Mouse (Mus musculus): ENCODE measurements around the gene Gm20503. TPM values are rescaled to one million over a fixed set of nuclear protein-coding genes. Genes with fewer than 3 reads are reported as not detected.
A peak's percentile ranks its signal among the peaks of the same experiment; 100 is the strongest.

Gm20503 gene
- 1 to 10 TPM in 1 of 4 experiments, not detected in 3; 1.4 TPM for total RNA-seq (2022)

DNA sequence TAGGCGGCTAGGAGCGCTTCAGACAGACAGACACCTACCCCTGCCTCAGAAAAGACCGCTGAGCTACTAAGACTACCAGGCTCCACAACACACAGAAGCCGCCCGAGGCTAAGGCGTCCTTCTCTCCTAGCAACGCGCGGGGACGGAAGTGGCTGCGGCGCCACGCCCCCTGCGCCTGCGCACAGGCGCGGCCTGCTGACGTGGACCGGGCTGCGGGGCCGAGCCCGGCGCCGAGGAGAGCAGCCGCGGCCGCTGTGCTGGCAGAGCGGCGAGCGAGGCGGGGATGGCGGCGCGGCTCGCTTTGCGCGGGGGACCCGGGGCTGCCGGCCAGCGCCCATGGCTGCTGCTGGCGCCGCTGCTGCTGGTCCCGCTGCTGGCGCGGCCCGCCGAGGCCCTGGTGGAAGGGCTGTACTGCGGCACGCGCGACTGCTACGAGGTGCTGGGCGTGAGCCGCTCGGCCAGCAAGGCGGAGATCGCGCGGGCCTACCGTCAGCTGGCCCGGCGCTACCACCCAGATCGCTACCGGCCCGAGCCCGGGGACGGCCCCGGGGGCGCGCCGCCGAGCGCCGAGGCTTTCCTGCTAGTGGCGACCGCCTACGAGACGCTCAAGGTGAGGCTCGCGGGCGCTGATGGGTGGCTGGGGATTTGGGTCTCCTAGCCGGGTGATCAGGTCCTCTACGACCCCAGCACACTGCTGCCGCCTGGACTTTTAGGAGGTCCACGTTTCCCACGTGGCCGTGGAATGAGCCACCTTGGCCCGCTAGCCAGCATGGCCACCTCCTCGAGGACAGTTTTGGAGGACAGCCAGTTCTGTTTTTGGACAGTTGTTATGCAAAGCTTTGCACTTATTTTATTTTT is at the start of gene Gm20503:
TSS of gene Gm20503 (plus strand) at position 263 of the 858 bp plus-strand sequence.
- peak; percentile 82 to 89 for DNase-seq (ENCODE audit: low spot score in 2 of 2)

- DNase-seq (ENCODE audit: low spot score in 2 of 2): no peak
These were observed 41.3 kb upstream of the Gm20503 start for GRCm38 (mm10) chr4:58961719-58962118.

DNA sequence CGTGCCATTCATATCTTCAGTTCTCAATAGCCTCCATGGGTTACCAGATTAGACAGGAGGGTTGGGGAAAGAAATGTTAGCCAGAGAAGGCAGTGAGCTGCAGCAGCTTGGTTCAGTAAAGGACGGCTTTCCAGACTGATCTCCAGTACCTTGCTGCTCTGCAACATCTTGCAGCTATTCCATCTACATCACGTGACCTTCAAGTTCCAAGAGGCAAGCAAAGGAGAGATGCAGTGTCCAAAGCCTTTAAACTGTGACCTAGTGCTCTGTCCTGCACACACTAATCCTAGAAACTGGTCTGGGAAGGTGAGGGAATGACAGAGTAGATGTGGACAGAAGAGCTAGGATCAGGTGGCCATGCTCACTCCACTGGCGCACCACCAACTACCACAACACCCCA is 39.7 kb upstream of the Gm20503 start:
- no peak for DNase-seq (ENCODE audit: low spot score in 2 of 2)

- no peak for DNase-seq (ENCODE audit: low spot score in 2 of 2)
These were observed 37.9 kb upstream of the Gm20503 start for GRCm38 (mm10) chr4:58965136-58965535.

GRCm38 (mm10) chr4:58970678-58971077 is 32.3 kb upstream of the Gm20503 start:
- DNase-seq (ENCODE audit: low spot score in 2 of 2): no peak

DNA sequence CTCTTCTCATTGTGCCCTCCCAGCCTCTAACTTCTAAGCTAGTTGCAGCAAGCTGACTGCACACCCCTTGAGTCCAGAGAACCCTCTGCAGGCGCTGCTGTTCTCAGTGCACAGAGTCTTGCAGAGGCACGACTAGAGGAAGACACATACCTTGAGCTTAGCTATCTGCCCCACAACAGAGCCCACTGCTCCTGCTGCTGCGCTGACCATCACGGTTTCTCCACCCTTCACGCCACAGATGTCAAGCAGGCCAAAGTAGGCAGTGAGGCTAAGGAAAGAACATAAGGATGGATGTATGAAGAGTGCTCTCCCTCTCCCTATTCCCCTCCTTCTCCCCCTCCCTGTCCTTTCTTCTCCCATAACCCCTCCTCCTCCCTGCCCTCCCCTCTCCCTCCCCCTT is 27.3 kb upstream of the Gm20503 start:
- DNase-seq (ENCODE audit: low spot score in 2 of 2): no peak

DNA sequence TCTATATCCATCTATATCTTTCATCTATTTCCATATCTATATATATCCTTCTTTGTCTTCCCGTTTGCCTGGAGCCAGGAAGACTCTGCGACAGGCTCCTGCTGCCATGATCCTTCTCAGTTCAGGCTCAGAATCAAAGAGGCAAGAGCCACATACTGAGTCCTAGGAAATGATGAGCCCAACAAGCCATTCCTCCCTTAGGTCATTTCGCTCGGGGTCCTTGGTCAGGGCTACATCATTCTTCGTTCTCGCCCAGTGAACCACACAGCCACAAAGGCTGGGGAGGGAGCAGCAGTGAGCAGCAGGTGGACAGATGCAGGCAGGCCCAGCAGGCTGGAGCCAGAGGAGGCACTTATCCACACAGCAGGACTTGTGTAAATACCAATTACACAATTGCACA is 21.6 kb upstream of the Gm20503 start:
- no peak for DNase-seq (ENCODE audit: low spot score in 2 of 2)

DNA sequence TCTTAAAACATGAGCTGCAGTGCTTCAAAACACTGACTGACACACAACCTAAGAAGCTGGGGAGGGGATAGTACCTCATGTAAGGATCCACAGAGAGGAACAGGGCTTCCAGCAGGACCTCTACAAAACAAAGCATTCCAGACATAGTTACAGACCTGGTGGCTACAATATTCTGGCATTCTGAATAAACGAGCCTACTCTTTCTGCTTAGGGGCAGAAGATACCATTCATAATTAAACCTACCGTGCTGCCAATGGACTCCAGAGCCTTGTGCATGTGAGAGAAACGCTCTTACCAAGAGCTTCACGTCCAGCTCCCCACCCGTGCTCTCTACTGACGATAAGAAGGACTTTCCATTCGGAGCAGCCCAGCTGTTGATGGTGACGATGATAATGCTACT is 20.2 kb upstream of the Gm20503 start:
- no peak for DNase-seq (ENCODE audit: low spot score in 2 of 2)

GRCm38 (mm10) chr4:58985157-58985648 is 17.8 kb upstream of the Gm20503 start:
- DNase-seq (ENCODE audit: low spot score in 2 of 2): peak; percentile 25 to 45

DNA sequence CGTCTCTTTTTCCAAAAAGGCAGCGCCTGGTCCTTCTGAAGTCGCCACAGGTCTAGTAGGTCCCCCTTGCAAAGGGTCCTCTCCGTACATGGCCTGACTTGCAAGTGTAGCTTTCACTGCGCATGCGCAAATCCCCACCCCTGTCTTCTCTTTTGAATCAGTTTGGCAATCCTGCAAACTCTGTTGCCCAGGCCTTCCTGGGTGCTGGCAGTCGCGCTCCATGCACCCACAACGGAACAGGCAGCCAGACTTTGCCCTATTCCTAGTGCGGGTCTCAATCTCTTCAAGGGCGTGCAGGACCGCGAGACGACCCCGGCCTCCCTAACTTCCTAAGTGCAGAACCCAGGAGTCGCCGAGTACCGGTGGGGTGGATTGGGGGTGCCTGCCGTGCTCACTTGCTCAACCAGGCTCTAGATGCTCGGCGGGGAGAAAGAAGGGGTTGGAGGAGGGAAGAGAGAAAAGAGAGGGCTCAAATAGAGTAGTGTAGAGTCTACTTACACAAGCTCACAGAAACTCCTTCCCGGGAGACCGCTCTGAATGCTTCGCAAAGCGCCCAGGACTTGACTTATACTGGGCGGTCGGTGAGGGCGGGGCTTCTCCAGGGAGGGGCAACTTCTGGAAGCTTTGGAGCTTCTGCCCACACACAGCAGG is 16.3 kb upstream of the Gm20503 start, which contains the start of gene Ptgr1:
TSS of gene Ptgr1 (minus strand) at position 580 of the 651 bp plus-strand sequence.
- DNase-seq (ENCODE audit: low spot score in 2 of 2): peak; percentile 51 to 70

DNA sequence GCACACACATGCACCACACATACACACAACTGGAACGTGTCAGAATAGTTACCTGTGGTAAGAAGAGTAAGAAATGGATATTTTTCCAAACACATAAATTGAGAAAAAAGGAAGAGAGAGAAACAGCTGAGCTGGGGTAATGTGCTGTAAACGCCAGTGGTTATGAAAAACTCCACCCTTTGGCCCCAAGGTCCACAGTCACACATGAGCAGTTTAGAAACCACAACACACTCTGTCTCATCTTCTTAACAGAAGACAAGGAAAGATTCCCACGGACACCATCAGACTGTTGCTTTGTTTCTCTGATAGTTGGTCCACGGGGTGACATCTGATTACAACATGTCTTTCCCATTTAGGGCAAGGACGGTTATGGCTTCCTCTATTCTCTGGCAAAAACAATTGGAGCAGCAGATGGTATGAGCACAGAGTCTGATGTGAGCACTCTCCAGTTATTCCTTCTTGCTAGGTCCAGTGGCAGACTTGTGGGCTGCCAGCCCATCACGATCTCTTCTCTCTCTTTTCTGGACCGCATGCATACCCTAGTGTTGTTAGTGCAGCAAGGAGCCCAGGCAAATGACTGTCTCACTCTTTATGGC is 13.6 kb upstream of the Gm20503 start:
- DNase-seq (ENCODE audit: low spot score in 2 of 2): no peak

DNA sequence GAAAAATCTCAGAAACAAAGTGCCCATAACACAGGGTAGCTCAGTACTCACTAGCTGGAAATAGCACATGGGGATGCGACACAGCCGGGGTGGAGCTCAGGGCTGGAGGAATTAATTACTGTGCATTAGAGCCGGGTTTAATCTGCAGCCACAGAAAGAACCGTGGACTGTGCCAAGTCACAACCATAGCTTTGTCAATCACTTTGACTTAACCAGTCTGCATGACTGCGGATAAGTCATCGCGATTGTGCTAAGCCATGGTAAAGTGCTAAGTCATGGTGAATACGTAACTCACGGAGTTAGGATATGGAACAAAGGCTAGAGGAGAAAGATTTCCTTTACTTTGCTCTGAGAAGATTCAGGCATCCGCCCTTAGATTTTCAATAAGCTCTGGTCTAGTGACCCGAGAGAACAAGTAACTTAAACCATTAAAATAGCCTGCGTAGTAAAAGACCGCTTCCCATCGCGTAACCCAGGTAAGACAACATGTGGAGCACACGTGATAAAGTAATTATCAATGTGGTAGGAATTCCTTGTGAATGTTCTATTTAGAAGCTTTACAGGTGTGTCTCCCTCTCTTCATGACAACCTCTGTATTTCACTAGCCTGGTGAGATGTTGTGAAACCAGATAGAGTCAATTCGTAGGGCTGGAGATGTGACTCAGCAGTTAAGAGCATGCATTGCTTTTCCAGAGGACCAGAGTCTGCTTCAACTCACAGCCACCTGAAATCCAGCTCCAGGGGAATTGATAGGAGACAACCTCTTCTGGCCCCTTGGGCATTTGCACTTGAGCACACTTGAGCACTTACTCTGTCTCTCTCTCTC is 12.2 kb upstream of the Gm20503 start:
- no peak for DNase-seq (ENCODE audit: low spot score in 2 of 2)

DNA sequence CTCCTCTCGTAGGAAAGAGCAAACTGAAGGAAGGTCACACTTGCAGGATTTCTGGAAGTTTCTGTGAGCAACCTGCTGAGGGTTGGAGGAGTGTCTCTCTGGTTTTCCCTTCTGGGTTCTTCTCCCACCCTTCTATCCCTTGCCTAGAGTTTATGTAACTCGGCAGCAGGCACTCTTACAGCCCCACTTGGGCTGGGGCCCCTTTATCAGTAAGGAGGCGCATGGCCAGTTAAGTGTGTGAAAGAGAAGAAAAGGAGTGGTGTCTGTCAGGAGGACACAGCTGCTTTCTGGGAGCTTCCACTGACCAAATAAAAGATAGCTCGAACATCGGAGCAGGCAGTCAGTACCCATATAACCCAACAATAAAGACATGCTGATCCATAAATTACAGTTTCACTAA is 10.8 kb upstream of the Gm20503 start:
- DNase-seq (ENCODE audit: low spot score in 2 of 2): no peak

- no peak for DNase-seq (ENCODE audit: low spot score in 2 of 2)
These were observed 8.2 kb upstream of the Gm20503 start, which contains the start of gene Dnajc25 for GRCm38 (mm10) chr4:58994762-58995161. Gene Dnajc25, plus strand, starts transcription at chr4:58995062.

GRCm38 (mm10) chr4:58995251-58995693 is 7.7 kb upstream of the Gm20503 start:
- DNase-seq (ENCODE audit: low spot score in 2 of 2): no peak

DNA sequence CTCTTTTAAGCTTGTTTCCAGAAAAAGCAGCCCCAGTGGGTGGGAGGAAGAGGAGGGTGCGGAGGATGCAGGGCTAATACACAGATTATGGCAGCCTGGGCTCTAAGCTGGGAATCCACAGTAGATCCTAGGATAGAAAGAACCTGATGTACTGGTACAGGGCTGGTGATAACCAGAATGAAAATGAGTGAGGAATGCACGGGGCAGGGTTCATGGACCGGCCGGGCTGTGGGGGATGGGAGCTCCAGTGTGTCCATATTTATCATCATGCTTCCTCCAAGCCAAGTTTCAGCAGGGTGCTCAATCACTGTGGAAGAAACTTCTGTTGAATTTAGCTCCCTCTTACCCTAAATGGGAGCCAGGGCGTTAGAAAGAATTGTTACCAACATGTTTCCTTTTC is 5.9 kb upstream of the Gm20503 start:
- DNase-seq (ENCODE audit: low spot score in 2 of 2): no peak

DNA sequence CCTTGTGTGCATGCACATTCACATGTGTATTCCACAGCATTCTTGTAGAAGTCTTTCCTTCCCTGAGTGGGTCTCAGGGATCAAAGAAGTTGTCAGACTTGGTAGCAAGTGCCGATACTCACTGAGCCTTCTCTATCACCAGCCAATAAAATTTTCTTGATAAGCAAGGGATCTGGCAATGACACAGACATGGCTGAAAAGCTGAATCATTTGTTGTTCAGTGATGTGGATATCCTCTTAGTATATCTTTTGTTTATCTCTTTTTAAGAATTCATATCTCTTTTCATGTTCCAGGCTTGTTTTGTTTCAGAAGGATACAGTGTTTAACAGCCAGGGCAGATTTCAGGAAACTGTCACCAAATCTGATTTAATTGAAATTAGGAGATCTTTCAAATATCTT is 4.3 kb upstream of the Gm20503 start:
- DNase-seq (ENCODE audit: low spot score in 2 of 2): no peak

GRCm38 (mm10) chr4:58999686-59000085 is 3.3 kb upstream of the Gm20503 start:
- DNase-seq (ENCODE audit: low spot score in 2 of 2): peak; percentile 37 to 43

DNA sequence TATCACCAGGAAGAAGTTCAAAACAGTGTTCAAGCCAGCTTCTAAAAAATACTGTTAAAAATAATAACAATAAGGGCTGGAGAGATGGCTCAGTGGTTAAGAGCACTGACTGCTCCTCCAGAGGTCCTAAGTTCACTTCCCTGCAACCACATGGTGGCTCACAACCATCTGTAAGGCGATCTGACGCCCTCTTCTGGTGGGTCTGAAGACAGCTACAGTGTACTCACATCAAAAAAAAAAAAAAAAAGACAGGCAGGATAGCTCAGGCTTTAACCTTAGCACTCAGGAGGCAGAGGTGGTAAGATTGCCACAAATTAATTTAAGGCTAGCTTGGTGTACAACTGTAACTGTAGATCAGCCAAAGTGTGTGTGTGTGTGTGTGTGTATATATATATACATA is 2.4 kb upstream of the Gm20503 start:
- DNase-seq (ENCODE audit: low spot score in 2 of 2): no peak

DNA sequence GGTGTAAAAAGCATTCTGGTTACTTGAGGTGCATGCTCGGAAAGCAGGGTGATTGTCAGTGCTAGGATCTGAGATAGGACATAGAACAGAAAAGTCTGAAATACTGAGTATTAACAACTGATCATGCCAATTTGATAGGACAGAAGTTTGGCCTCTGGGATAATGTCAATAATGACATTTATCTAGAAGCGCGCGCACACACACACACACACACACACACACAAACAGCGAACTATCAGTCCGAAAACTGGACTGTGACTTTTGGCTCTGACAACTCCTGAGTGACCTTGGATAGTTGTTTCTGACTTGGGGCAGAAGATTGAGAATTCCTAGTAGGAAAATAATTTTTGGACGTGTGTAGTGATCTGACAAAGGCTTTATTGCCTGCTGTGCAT is 793 bp downstream of the Gm20503 start:
- DNase-seq (ENCODE audit: low spot score in 2 of 2): no peak

DNA sequence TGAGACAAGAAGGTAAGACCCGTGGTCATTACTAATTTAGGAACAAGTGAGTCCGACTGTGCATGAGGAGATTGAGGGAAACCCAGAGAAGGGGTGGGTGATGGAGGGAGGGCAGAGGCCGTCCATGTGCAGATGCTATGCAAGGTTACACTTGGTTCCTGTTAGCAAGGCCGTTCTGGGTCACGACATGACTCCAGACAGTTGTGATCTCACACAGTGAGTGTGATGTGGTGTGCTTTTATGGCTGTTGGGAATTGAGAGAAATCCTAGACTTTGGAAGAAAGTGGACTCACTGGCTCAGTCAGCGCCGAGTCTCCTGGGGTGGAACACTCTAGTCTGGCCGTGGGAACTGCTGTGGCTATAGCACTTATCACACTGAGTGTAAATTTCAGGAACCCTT is 3.2 kb downstream of the Gm20503 start:
- no peak for DNase-seq (ENCODE audit: low spot score in 2 of 2)

All from gastrocnemius, adult 8-10 months (tissue).